Comparison of ENCODE assay signal across 12 mouse cellular contexts in the genomic region with DNA sequence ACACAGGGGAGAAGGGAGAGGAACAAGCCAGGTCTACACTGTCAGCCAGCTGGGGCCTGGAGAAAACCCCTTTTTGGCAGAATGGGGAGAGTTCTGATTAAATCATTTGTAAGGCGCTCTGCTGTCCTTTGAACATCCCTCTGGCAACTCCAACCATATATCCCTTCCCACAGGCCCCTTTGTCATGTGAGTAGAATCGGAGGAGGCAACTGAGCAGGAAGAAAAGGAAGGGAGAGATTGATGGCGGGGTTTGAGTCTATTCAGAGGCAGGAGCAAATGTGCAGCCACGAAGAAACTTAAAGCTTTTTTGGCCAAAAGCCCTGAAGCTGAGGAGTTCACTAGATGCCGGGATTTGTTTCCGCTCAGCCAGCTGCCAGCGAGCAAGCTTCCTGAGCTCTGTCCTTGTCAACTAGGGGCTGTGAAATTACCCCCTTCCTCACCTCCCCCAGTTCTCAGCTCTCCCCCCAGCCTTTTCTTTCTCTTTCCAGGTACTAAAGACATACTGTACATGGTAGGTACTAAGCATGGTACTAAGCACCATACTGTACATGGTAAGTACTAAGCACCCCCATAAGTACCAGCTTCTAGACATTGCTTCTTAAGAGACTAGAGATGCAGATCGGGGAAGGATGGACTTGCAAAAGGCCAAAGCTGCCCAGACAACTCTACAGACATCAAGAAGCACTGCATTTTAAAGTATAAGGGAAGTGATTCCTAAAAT.
DNase-seq lines count a peak whose midpoint lies in the region; ATAC-seq and TF ChIP-seq lines count a peak whose summit lies in the region.
"Had no signal": no experiment of that assay in that cellular context is flagged by ENCODE, and none has a peak within 500 bp of the region (broad histone marks: within the 10 kb centered on the region; RNA-seq: fewer than 3 reads in every experiment).

No protein-coding gene starts in this region.

- peak overlapping the region; percentile 29 for H3K4me2 ChIP-seq in forebrain, embryonic 13.5 days
- no peak overlapping the region for H3K4me2 ChIP-seq in forebrain, embryonic 11.5 days (ENCODE audit: low read depth, low read length, severe bottlenecking)
- H3K4me2 ChIP-seq in lung, postnatal 0 days (replicated peaks; ENCODE audit: low read depth, low read length) = no peak overlapping the region
- no peak overlapping the region for H3K4me2 ChIP-seq in forebrain, embryonic 15.5 days (replicated peaks)
- 0 out of 2 replicates have a peak overlapping the region, but pooled peaks have one; percentile 10 for H3K4me2 ChIP-seq in limb, embryonic 15.5 days

- H3K4me3 ChIP-seq in forebrain, embryonic 13.5 days = no peak overlapping the region
- no peak overlapping the region for H3K4me3 ChIP-seq in forebrain, embryonic 11.5 days (ENCODE audit: low read depth, low read length)
- no peak overlapping the region for H3K4me3 ChIP-seq in lung, postnatal 0 days (ENCODE audit: low read depth, low read length)
- H3K4me3 ChIP-seq in forebrain, embryonic 15.5 days = no peak overlapping the region
- no peak overlapping the region for H3K4me3 ChIP-seq in limb, embryonic 15.5 days

- no peaks in the 10 kb centered on the region for H3K9me3 ChIP-seq in forebrain, embryonic 13.5 days (replicated peaks)
- no peaks in the 10 kb centered on the region for H3K9me3 ChIP-seq in forebrain, embryonic 11.5 days (ENCODE audit: control insufficient read depth, low read length)
- H3K9me3 ChIP-seq in lung, postnatal 0 days (ENCODE audit: low read length) = no peaks in the 10 kb centered on the region
- H3K9me3 ChIP-seq in forebrain, embryonic 15.5 days = no peaks in the 10 kb centered on the region
- H3K9me3 ChIP-seq in limb, embryonic 15.5 days = no peaks in the 10 kb centered on the region

- no peaks in the 10 kb centered on the region for H3K36me3 ChIP-seq in forebrain, embryonic 13.5 days (ENCODE audit: poor library complexity, severe bottlenecking)
- no peaks in the 10 kb centered on the region for H3K36me3 ChIP-seq in forebrain, embryonic 11.5 days (ENCODE audit: control insufficient read depth, insufficient read depth, low read length)
- H3K36me3 ChIP-seq in lung, postnatal 0 days (ENCODE audit: insufficient read depth, low read length) = no peaks in the 10 kb centered on the region
- H3K36me3 ChIP-seq in forebrain, embryonic 15.5 days = no peaks in the 10 kb centered on the region
- H3K36me3 ChIP-seq in limb, embryonic 15.5 days = no peaks in the 10 kb centered on the region

- peaks cover 21% of the 10 kb centered on the region; the same call in 1 of the 2 replicates for H3K4me1 ChIP-seq in forebrain, embryonic 13.5 days
- no peaks in the 10 kb centered on the region for H3K4me1 ChIP-seq in forebrain, embryonic 11.5 days (replicated peaks; ENCODE audit: control insufficient read depth, insufficient read depth, low read length)
- no peaks in the 10 kb centered on the region; the same call in 1 of the 2 replicates for H3K4me1 ChIP-seq in lung, postnatal 0 days (ENCODE audit: insufficient read depth, low read depth, low read length)
- H3K4me1 ChIP-seq in forebrain, embryonic 15.5 days = peaks cover 14% of the 10 kb centered on the region
- H3K4me1 ChIP-seq in limb, embryonic 15.5 days = peaks cover 8% of the 10 kb centered on the region

- TF ChIP-seq EP300 in lung, postnatal 0 days (IDR thresholded peaks at IDR 0.05) = no peak

- H3K27ac ChIP-seq in forebrain, embryonic 13.5 days = 0 out of 2 replicates have a peak overlapping the region, but pooled peaks have one; percentile 25
- H3K27ac ChIP-seq in forebrain, embryonic 11.5 days (ENCODE audit: low read depth, low read length) = no peak overlapping the region
- no peak overlapping the region for H3K27ac ChIP-seq in lung, postnatal 0 days (ENCODE audit: low read length)
- 0 out of 2 replicates have a peak overlapping the region, but pooled peaks have one; percentile 4 for H3K27ac ChIP-seq in forebrain, embryonic 15.5 days (replicated peaks)
- no peak overlapping the region for H3K27ac ChIP-seq in limb, embryonic 15.5 days

- ATAC-seq in forebrain, embryonic 13.5 days = peak; percentile 65; the same call in 1 of the 2 replicates
- ATAC-seq in forebrain, embryonic 11.5 days (replicated peaks; ENCODE audit: low FRiP score) = no peak
- no peak for ATAC-seq in lung, postnatal 0 days
- peak; percentile 68 for ATAC-seq in forebrain, embryonic 15.5 days (replicated peaks)
- no peak for ATAC-seq in limb, embryonic 15.5 days (ENCODE audit: insufficient number of reproducible peaks, low FRiP score, low TSS enrichment, low read depth)
- ATAC-seq: activated CD4-positive, CD25-positive, alpha-beta regulatory T cell, adult 4 months had no signal

- no peak overlapping the region for H3K9ac ChIP-seq in forebrain, embryonic 13.5 days
- no peak overlapping the region for H3K9ac ChIP-seq in forebrain, embryonic 11.5 days (ENCODE audit: low read length)
- H3K9ac ChIP-seq in lung, postnatal 0 days (replicated peaks; ENCODE audit: low read depth) = no peak overlapping the region
- no peak overlapping the region for H3K9ac ChIP-seq in forebrain, embryonic 15.5 days (replicated peaks)
- H3K9ac ChIP-seq in limb, embryonic 15.5 days = no peak overlapping the region

- intact Hi-C loops in left cerebral cortex, postnatal 25 days (cut with DNase I) = no loop called here

- WGBS in forebrain, embryonic 13.5 days = 29% methylated on average over 8 of the region's 8 CpGs
- 44% methylated on average over 8 of the region's 8 CpGs for WGBS in forebrain, embryonic 11.5 days
- WGBS in lung, postnatal 0 days = 42% methylated on average over 8 of the region's 8 CpGs
- WGBS in forebrain, embryonic 15.5 days = 16% methylated on average over 8 of the region's 8 CpGs
- WGBS in limb, embryonic 15.5 days = 28% methylated on average over 8 of the region's 8 CpGs

- no peak for TF ChIP-seq CTCF in lung, postnatal 0 days (IDR thresholded peaks at IDR 0.05)

- H3K27me3 ChIP-seq in forebrain, embryonic 13.5 days = no peaks in the 10 kb centered on the region
- no peaks in the 10 kb centered on the region for H3K27me3 ChIP-seq in forebrain, embryonic 11.5 days (ENCODE audit: control insufficient read depth, insufficient read depth, low read length)
- H3K27me3 ChIP-seq in lung, postnatal 0 days (replicated peaks; ENCODE audit: insufficient read depth, low read length) = no peaks in the 10 kb centered on the region
- H3K27me3 ChIP-seq in forebrain, embryonic 15.5 days = no peaks in the 10 kb centered on the region
- no peaks in the 10 kb centered on the region for H3K27me3 ChIP-seq in limb, embryonic 15.5 days

- DNase-seq in forebrain, embryonic 11.5 days (ENCODE audit: low spot score) = no peak
- peak; percentile 18 for DNase-seq in lung, postnatal 0 days (ENCODE audit: low spot score)
- DNase-seq in lung, postnatal 25 days (ENCODE audit: low spot score) = no peak
- no peak for DNase-seq in left cerebral cortex, postnatal 25 days (ENCODE audit: low spot score in 2 of 2)
- DNase-seq in ovary, adult 18-20 months (ENCODE audit: low spot score) = no peak
- DNase-seq: cerebellum, adult 9-10 months; gastrocnemius, postnatal 10 days; thymus, postnatal 25 days had no signal

Comparison
In these comparisons a context has a peak if more than half of its experiments do, and no peak if none do; other contexts are left out.
1. ATAC-seq: peak in forebrain, embryonic 13.5 days (single experiment) and forebrain, embryonic 15.5 days (single experiment); none in forebrain, embryonic 11.5 days (single experiment), lung, postnatal 0 days (single experiment) and limb, embryonic 15.5 days (single experiment).
2. H3K27ac ChIP-seq: peak in forebrain, embryonic 13.5 days (single experiment) and forebrain, embryonic 15.5 days (single experiment); none in forebrain, embryonic 11.5 days (single experiment), lung, postnatal 0 days (single experiment) and limb, embryonic 15.5 days (single experiment).
3. H3K4me2 ChIP-seq: peak in forebrain, embryonic 13.5 days (single experiment) and limb, embryonic 15.5 days (single experiment); none in forebrain, embryonic 11.5 days (single experiment), lung, postnatal 0 days (single experiment) and forebrain, embryonic 15.5 days (single experiment).